In genomic region chr9:62541606-62542005, GRCm38 (mm10) we compare ENCODE assay signal across 14 mouse cellular contexts. TPM values are rescaled to one million over a fixed set of nuclear protein-coding genes. Genes with fewer than 3 reads are reported as not detected.
DNase-seq lines count a peak whose midpoint lies in the region; ATAC-seq and TF ChIP-seq lines count a peak whose summit lies in the region.
"Had no signal": no experiment of that assay in that cellular context is flagged by ENCODE, and none has a peak within 500 bp of the region (broad histone marks: within the 10 kb centered on the region; RNA-seq: fewer than 3 reads in every experiment).

No protein-coding gene starts in this region.

- peak overlapping the region; percentile 98 for H3K27ac ChIP-seq in cerebellum, adult 2 months (ENCODE audit: insufficient read depth, low read length)
- no peak overlapping the region for H3K27ac ChIP-seq in embryonic facial prominence, embryonic 11.5 days (replicated peaks; ENCODE audit: low read depth, low read length)
- peak overlapping the region; percentile 78 for H3K27ac ChIP-seq in hindbrain, embryonic 11.5 days (ENCODE audit: low read depth, low read length)
- H3K27ac ChIP-seq in midbrain, embryonic 16.5 days (ENCODE audit: low read length), result peak overlapping the region; percentile 38; the same call in 1 of the 2 replicates
- no peak overlapping the region for H3K27ac ChIP-seq in liver, embryonic 11.5 days (ENCODE audit: low read depth, low read length)
- H3K27ac ChIP-seq: stomach, embryonic 15.5 days had no signal

- no peak overlapping the region for H3K4me3 ChIP-seq in cerebellum, adult 2 months (replicated peaks; ENCODE audit: insufficient read depth, low read depth, low read length)
- H3K4me3 ChIP-seq in embryonic facial prominence, embryonic 11.5 days (ENCODE audit: low read depth, low read length), result no peak overlapping the region
- no peak overlapping the region for H3K4me3 ChIP-seq in hindbrain, embryonic 11.5 days (ENCODE audit: low read depth, low read length)
- no peak overlapping the region for H3K4me3 ChIP-seq in midbrain, embryonic 16.5 days (ENCODE audit: low read depth, low read length)
- no peak overlapping the region for H3K4me3 ChIP-seq in liver, embryonic 11.5 days (ENCODE audit: low read depth, low read length)
- H3K4me3 ChIP-seq: embryonic facial prominence, embryonic 15.5 days; stomach, embryonic 15.5 days had no signal

- no peaks in the 10 kb centered on the region for H3K27me3 ChIP-seq in cerebellum, adult 2 months (ENCODE audit: control insufficient read depth, insufficient read depth, low read length)
- H3K27me3 ChIP-seq in embryonic facial prominence, embryonic 11.5 days (ENCODE audit: control insufficient read depth, insufficient read depth, low read length), result no peaks in the 10 kb centered on the region
- H3K27me3 ChIP-seq in hindbrain, embryonic 11.5 days (ENCODE audit: control insufficient read depth, insufficient read depth, low read length), result no peaks in the 10 kb centered on the region
- H3K27me3 ChIP-seq in midbrain, embryonic 16.5 days (ENCODE audit: control insufficient read depth, insufficient read depth, low read depth, low read length), result no peaks in the 10 kb centered on the region
- peaks cover 19% of the 10 kb centered on the region for H3K27me3 ChIP-seq in liver, embryonic 11.5 days (replicated peaks; ENCODE audit: control insufficient read depth, insufficient read depth, low read length)
- H3K27me3 ChIP-seq: embryonic facial prominence, embryonic 15.5 days; stomach, embryonic 15.5 days had no signal

- peak in 1 of 2 experiments; percentile 57 for DNase-seq in cerebellum, adult 2 months
- no peak for DNase-seq in cerebellum, postnatal 14 days
- DNase-seq in embryonic facial prominence, embryonic 11.5 days (ENCODE audit: low spot score), result no peak
- DNase-seq in hindbrain, embryonic 11.5 days (ENCODE audit: low spot score), result no peak
- DNase-seq in spleen, adult 18-20 months, result no peak
- DNase-seq in heart, postnatal 10 days, result no peak
- no peak for DNase-seq in liver, embryonic 11.5 days (ENCODE audit: low spot score)
- DNase-seq: cerebellum, adult 8-10 months; kidney, adult 8-10 months; lung, adult 18-20 months had no signal

- WGBS in cerebellum, adult 2 months, result 23% methylated on average over 10 of the region's 10 CpGs
- 65% methylated on average over 10 of the region's 10 CpGs for WGBS in embryonic facial prominence, embryonic 11.5 days
- 53% methylated on average over 10 of the region's 10 CpGs for WGBS in hindbrain, embryonic 11.5 days
- 54% methylated on average over 10 of the region's 10 CpGs for WGBS in midbrain, embryonic 16.5 days
- WGBS in liver, embryonic 11.5 days, result 68% methylated on average over 10 of the region's 10 CpGs

- TF ChIP-seq POLR2A in cerebellum, adult 2 months (IDR thresholded peaks at IDR 0.05; ENCODE audit: borderline replicate concordance, insufficient read depth, low read length), result no peak

- no peak overlapping the region for H3K9ac ChIP-seq in embryonic facial prominence, embryonic 11.5 days (replicated peaks; ENCODE audit: low read length)
- no peak overlapping the region; the same call in 1 of the 2 replicates for H3K9ac ChIP-seq in hindbrain, embryonic 11.5 days (ENCODE audit: low read depth, low read length)
- H3K9ac ChIP-seq in midbrain, embryonic 16.5 days (ENCODE audit: low read depth, low read length), result 0 out of 2 replicates have a peak overlapping the region, but pooled peaks have one; percentile 10
- no peak overlapping the region for H3K9ac ChIP-seq in liver, embryonic 11.5 days (ENCODE audit: low read depth, low read length)
- H3K9ac ChIP-seq: embryonic facial prominence, embryonic 15.5 days; stomach, embryonic 15.5 days had no signal

- no peak for TF ChIP-seq CTCF in cerebellum, adult 2 months (IDR thresholded peaks at IDR 0.05; ENCODE audit: borderline replicate concordance, insufficient read depth, low read depth, low read length)

- peaks cover 44% of the 10 kb centered on the region for H3K4me1 ChIP-seq in cerebellum, adult 2 months (ENCODE audit: control insufficient read depth, insufficient read depth, low read length)
- no peaks in the 10 kb centered on the region for H3K4me1 ChIP-seq in embryonic facial prominence, embryonic 11.5 days (ENCODE audit: control insufficient read depth, insufficient read depth, low read length)
- H3K4me1 ChIP-seq in hindbrain, embryonic 11.5 days (replicated peaks; ENCODE audit: control insufficient read depth, insufficient read depth, low read length), result peaks cover 9% of the 10 kb centered on the region
- H3K4me1 ChIP-seq in midbrain, embryonic 16.5 days (ENCODE audit: control insufficient read depth, insufficient read depth, low read length), result peaks cover 18% of the 10 kb centered on the region
- no peaks in the 10 kb centered on the region for H3K4me1 ChIP-seq in liver, embryonic 11.5 days (replicated peaks; ENCODE audit: control insufficient read depth, insufficient read depth, low read length)

- no peak overlapping the region for H3K4me2 ChIP-seq in embryonic facial prominence, embryonic 11.5 days (ENCODE audit: low read depth, low read length)
- no peak overlapping the region for H3K4me2 ChIP-seq in hindbrain, embryonic 11.5 days (replicated peaks; ENCODE audit: low read depth, low read length)
- no peak overlapping the region for H3K4me2 ChIP-seq in midbrain, embryonic 16.5 days (ENCODE audit: low read length)
- H3K4me2 ChIP-seq in liver, embryonic 11.5 days, result no peak overlapping the region
- H3K4me2 ChIP-seq: embryonic facial prominence, embryonic 15.5 days; stomach, embryonic 15.5 days had no signal

- H3K9me3 ChIP-seq in embryonic facial prominence, embryonic 11.5 days (replicated peaks; ENCODE audit: control insufficient read depth, low read length), result no peaks in the 10 kb centered on the region
- no peaks in the 10 kb centered on the region for H3K9me3 ChIP-seq in hindbrain, embryonic 11.5 days (ENCODE audit: control insufficient read depth, low read length)
- H3K9me3 ChIP-seq in midbrain, embryonic 16.5 days (replicated peaks; ENCODE audit: control insufficient read depth, low read length, poor library complexity, severe bottlenecking), result no peaks in the 10 kb centered on the region
- no peaks in the 10 kb centered on the region for H3K9me3 ChIP-seq in liver, embryonic 11.5 days (ENCODE audit: control insufficient read depth, low read length)
- H3K9me3 ChIP-seq: embryonic facial prominence, embryonic 15.5 days; stomach, embryonic 15.5 days had no signal

- intact Hi-C loops in heart, postnatal 10 days (cut with DNase I), result no loop called here

- H3K36me3 ChIP-seq in embryonic facial prominence, embryonic 11.5 days (replicated peaks; ENCODE audit: control insufficient read depth, insufficient read depth, low read depth, low read length), result no peaks in the 10 kb centered on the region
- H3K36me3 ChIP-seq in hindbrain, embryonic 11.5 days (ENCODE audit: control insufficient read depth, insufficient read depth, low read length), result no peaks in the 10 kb centered on the region
- H3K36me3 ChIP-seq in midbrain, embryonic 16.5 days (ENCODE audit: control insufficient read depth, insufficient read depth, low read length), result no peaks in the 10 kb centered on the region
- no peaks in the 10 kb centered on the region for H3K36me3 ChIP-seq in liver, embryonic 11.5 days (ENCODE audit: control insufficient read depth, insufficient read depth, low read length)
- H3K36me3 ChIP-seq: embryonic facial prominence, embryonic 15.5 days; stomach, embryonic 15.5 days had no signal

- 0 out of 2 replicates have a peak, but pooled peaks have one; percentile 9 for ATAC-seq in embryonic facial prominence, embryonic 11.5 days (replicated peaks; ENCODE audit: insufficient number of reproducible peaks, low FRiP score, low TSS enrichment, low read depth)
- no peak for ATAC-seq in hindbrain, embryonic 11.5 days (ENCODE audit: low FRiP score)
- ATAC-seq in midbrain, embryonic 16.5 days, result no peak
- ATAC-seq in liver, embryonic 11.5 days (replicated peaks; ENCODE audit: low FRiP score), result no peak

RNA-seq across cellular contexts. Expression of gene Coro2b, which starts 4.8 kb away (rescaled TPM):
- polyA plus RNA-seq in cerebellum, adult 2 months (2012; rRNA removed), result 210 and 244 TPM in 2 replicates
- polyA plus RNA-seq in embryonic facial prominence, embryonic 11.5 days (2014; fragmentation: Nextera tagmentation; extraction: Ambion mirVana), result 6.5 and 8.7 TPM in 2 replicates
- 19.5 and 20.5 TPM in 2 replicates for polyA plus RNA-seq in hindbrain, embryonic 11.5 days (2014; fragmentation: Nextera tagmentation; extraction: Ambion mirVana)
- 32.0 and 33.4 TPM in 2 replicates for polyA plus RNA-seq in midbrain, embryonic 16.5 days (2015; fragmentation: Nextera tagmentation; extraction: Ambion mirVana)
- total RNA-seq in heart, postnatal 10 days (2021), result 10 to 100 TPM; 17.9 to 20.3 TPM
- polyA plus RNA-seq in liver, embryonic 11.5 days (2014; fragmentation: Nextera tagmentation; extraction: Ambion mirVana), result 4.5 and 4.8 TPM in 2 replicates
- total RNA-seq: MEL had no signal

Comparison
In these comparisons a context has a peak if more than half of its experiments do, and no peak if none do; other contexts are left out.
1. H3K27ac ChIP-seq: peak in cerebellum, adult 2 months (single experiment), hindbrain, embryonic 11.5 days (single experiment) and midbrain, embryonic 16.5 days (single experiment); none in embryonic facial prominence, embryonic 11.5 days (single experiment) and liver, embryonic 11.5 days (single experiment).